Mouse (Mus musculus): ENCODE results near the gene B4galt5. TPM values are rescaled to one million over a fixed set of nuclear protein-coding genes. Genes with fewer than 3 reads are reported as not detected.

The B4galt5 gene
- polyA plus RNA-seq, 1 experiment: 30.5 TPM

- Histone ChIP-seq H3K9me3 (replicated peaks; ENCODE audit: control insufficient read depth, insufficient read depth, low read length, poor library complexity, severe bottlenecking) (no peaks in the 10 kb centered on the region), H3K9ac (ENCODE audit: low read depth, poor library complexity, severe bottlenecking) (no peak overlapping the region), H3K4me3 (ENCODE audit: low read depth, low read length) (no peak overlapping the region), H3K36me3 (ENCODE audit: control insufficient read depth, insufficient read depth, low read length, poor library complexity, severe bottlenecking) (no peaks in the 10 kb centered on the region), H3K4me1 (ENCODE audit: control insufficient read depth, insufficient read depth, low read length) (peaks cover 3% of the 10 kb centered on the region), H3K27me3 (ENCODE audit: control insufficient read depth, insufficient read depth, low read length, poor library complexity, severe bottlenecking) (no peaks in the 10 kb centered on the region), H3K27ac (ENCODE audit: insufficient read depth, low read length) (no peak overlapping the region)
- TF ChIP-seq EP300 (IDR thresholded peaks at IDR 0.05; ENCODE audit: insufficient read depth, low read depth, low read length) (no peak), CTCF (IDR thresholded peaks at IDR 0.05; ENCODE audit: low read depth, low read length) (no peak)
These were observed 33.4 kb upstream of the B4galt5 start for GRCm38 (mm10) chr2:167382389-167382788.

GRCm38 (mm10) chr2:167381596-167381995, 32.6 kb upstream of the B4galt5 start:
- Histone ChIP-seq H3K4me3 (ENCODE audit: low read depth, low read length) (no peak overlapping the region), H3K27me3 (ENCODE audit: control insufficient read depth, insufficient read depth, low read length, poor library complexity, severe bottlenecking) (no peaks in the 10 kb centered on the region)

GRCm38 (mm10) chr2:167380615-167381285, 31.8 kb upstream of the B4galt5 start:
- H3K27ac ChIP-seq (ENCODE audit: insufficient read depth, low read length): no peak overlapping the region

More at GRCm38 (mm10) chr2:167381596-167381995, 32.6 kb upstream of the B4galt5 start:
- H3K4me1 ChIP-seq (ENCODE audit: control insufficient read depth, insufficient read depth, low read length): peaks cover 3% of the 10 kb centered on the region
- no peaks in the 10 kb centered on the region for H3K36me3 ChIP-seq (ENCODE audit: control insufficient read depth, insufficient read depth, low read length, poor library complexity, severe bottlenecking)
- no peak overlapping the region for H3K27ac ChIP-seq (ENCODE audit: insufficient read depth, low read length)
- H3K9ac ChIP-seq (ENCODE audit: low read depth, poor library complexity, severe bottlenecking): no peak overlapping the region
- H3K9me3 ChIP-seq (replicated peaks; ENCODE audit: control insufficient read depth, insufficient read depth, low read length, poor library complexity, severe bottlenecking): no peaks in the 10 kb centered on the region
- TF ChIP-seq CTCF (IDR thresholded peaks at IDR 0.05; ENCODE audit: low read depth, low read length) (no peak), EP300 (IDR thresholded peaks at IDR 0.05; ENCODE audit: insufficient read depth, low read depth, low read length) (no peak), POLR2A (IDR thresholded peaks at IDR 0.05; ENCODE audit: insufficient read depth, low read length) (no peak)

GRCm38 (mm10) chr2:167378972-167379371, 30.0 kb upstream of the B4galt5 start:
- no peak overlapping the region for H3K27ac ChIP-seq (ENCODE audit: insufficient read depth, low read length)
- H3K27me3 ChIP-seq (ENCODE audit: control insufficient read depth, insufficient read depth, low read length, poor library complexity, severe bottlenecking): no peaks in the 10 kb centered on the region
- TF ChIP-seq EP300 (IDR thresholded peaks at IDR 0.05; ENCODE audit: insufficient read depth, low read depth, low read length) (no peak), POLR2A (IDR thresholded peaks at IDR 0.05; ENCODE audit: insufficient read depth, low read length) (no peak), CTCF (IDR thresholded peaks at IDR 0.05; ENCODE audit: low read depth, low read length) (no peak)
- H3K4me3 ChIP-seq (ENCODE audit: low read depth, low read length): no peak overlapping the region
- H3K9ac ChIP-seq (ENCODE audit: low read depth, poor library complexity, severe bottlenecking): no peak overlapping the region
- H3K9me3 ChIP-seq (replicated peaks; ENCODE audit: control insufficient read depth, insufficient read depth, low read length, poor library complexity, severe bottlenecking): no peaks in the 10 kb centered on the region
- H3K4me1 ChIP-seq (ENCODE audit: control insufficient read depth, insufficient read depth, low read length): peaks cover 3% of the 10 kb centered on the region
- no peaks in the 10 kb centered on the region for H3K36me3 ChIP-seq (ENCODE audit: control insufficient read depth, insufficient read depth, low read length, poor library complexity, severe bottlenecking)

More at GRCm38 (mm10) chr2:167380615-167381285, 31.8 kb upstream of the B4galt5 start:
- H3K27me3 ChIP-seq (ENCODE audit: control insufficient read depth, insufficient read depth, low read length, poor library complexity, severe bottlenecking): no peaks in the 10 kb centered on the region
- no peak overlapping the region for H3K9ac ChIP-seq (ENCODE audit: low read depth, poor library complexity, severe bottlenecking)
- no peak overlapping the region for H3K4me3 ChIP-seq (ENCODE audit: low read depth, low read length)
- no peaks in the 10 kb centered on the region for H3K36me3 ChIP-seq (ENCODE audit: control insufficient read depth, insufficient read depth, low read length, poor library complexity, severe bottlenecking)
- no peaks in the 10 kb centered on the region for H3K9me3 ChIP-seq (replicated peaks; ENCODE audit: control insufficient read depth, insufficient read depth, low read length, poor library complexity, severe bottlenecking)
- peaks cover 3% of the 10 kb centered on the region for H3K4me1 ChIP-seq (ENCODE audit: control insufficient read depth, insufficient read depth, low read length)
- TF ChIP-seq EP300 (IDR thresholded peaks at IDR 0.05; ENCODE audit: insufficient read depth, low read depth, low read length) (no peak), CTCF (IDR thresholded peaks at IDR 0.05; ENCODE audit: low read depth, low read length) (no peak), POLR2A (IDR thresholded peaks at IDR 0.05; ENCODE audit: insufficient read depth, low read length) (no peak)

- Histone ChIP-seq H3K4me3 (ENCODE audit: low read depth, low read length) (no peak overlapping the region), H3K36me3 (ENCODE audit: control insufficient read depth, insufficient read depth, low read length, poor library complexity, severe bottlenecking) (no peaks in the 10 kb centered on the region), H3K4me1 (ENCODE audit: control insufficient read depth, insufficient read depth, low read length) (peaks cover 3% of the 10 kb centered on the region), H3K9me3 (replicated peaks; ENCODE audit: control insufficient read depth, insufficient read depth, low read length, poor library complexity, severe bottlenecking) (no peaks in the 10 kb centered on the region), H3K27ac (ENCODE audit: insufficient read depth, low read length) (no peak overlapping the region), H3K9ac (ENCODE audit: low read depth, poor library complexity, severe bottlenecking) (no peak overlapping the region), H3K27me3 (ENCODE audit: control insufficient read depth, insufficient read depth, low read length, poor library complexity, severe bottlenecking) (no peaks in the 10 kb centered on the region)
- TF ChIP-seq POLR2A (IDR thresholded peaks at IDR 0.05; ENCODE audit: insufficient read depth, low read length): no peak
- TF ChIP-seq CTCF (IDR thresholded peaks at IDR 0.05; ENCODE audit: low read depth, low read length): no peak
- TF ChIP-seq EP300 (IDR thresholded peaks at IDR 0.05; ENCODE audit: insufficient read depth, low read depth, low read length): no peak
These were observed 28.7 kb upstream of the B4galt5 start for GRCm38 (mm10) chr2:167377697-167378096.

- Histone ChIP-seq H3K27ac (ENCODE audit: insufficient read depth, low read length) (no peak overlapping the region), H3K4me1 (ENCODE audit: control insufficient read depth, insufficient read depth, low read length) (peaks cover 3% of the 10 kb centered on the region), H3K4me3 (ENCODE audit: low read depth, low read length) (peak overlapping the region; percentile 7; the same call in 1 of the 2 replicates), H3K9ac (ENCODE audit: low read depth, poor library complexity, severe bottlenecking) (no peak overlapping the region), H3K9me3 (replicated peaks; ENCODE audit: control insufficient read depth, insufficient read depth, low read length, poor library complexity, severe bottlenecking) (no peaks in the 10 kb centered on the region), H3K27me3 (ENCODE audit: control insufficient read depth, insufficient read depth, low read length, poor library complexity, severe bottlenecking) (no peaks in the 10 kb centered on the region), H3K36me3 (ENCODE audit: control insufficient read depth, insufficient read depth, low read length, poor library complexity, severe bottlenecking) (no peaks in the 10 kb centered on the region)
- TF ChIP-seq EP300 (IDR thresholded peaks at IDR 0.05; ENCODE audit: insufficient read depth, low read depth, low read length) (no peak), POLR2A (IDR thresholded peaks at IDR 0.05; ENCODE audit: insufficient read depth, low read length) (no peak), CTCF (IDR thresholded peaks at IDR 0.05; ENCODE audit: low read depth, low read length) (no peak)
These were observed 27.2 kb upstream of the B4galt5 start for GRCm38 (mm10) chr2:167376160-167376564.

All from ES-Bruce4 (cell line).